Mouse (Mus musculus): ENCODE measurements around the gene Pou6f2.
A peak's percentile ranks its signal among the peaks of the same experiment; 100 is the strongest.

Pou6f2 gene

GRCm38 (mm10) chr13:18218566-18219234 lies 178.8 kb downstream of the Pou6f2 start:
- DNase-seq (ENCODE audit: low spot score in 2 of 2) = peak in 1 of 2 experiments; percentile 10

GRCm38 (mm10) chr13:18211242-18211641 lies 186.2 kb downstream of the Pou6f2 start:
- no peak for DNase-seq (ENCODE audit: low spot score in 2 of 2)

DNA sequence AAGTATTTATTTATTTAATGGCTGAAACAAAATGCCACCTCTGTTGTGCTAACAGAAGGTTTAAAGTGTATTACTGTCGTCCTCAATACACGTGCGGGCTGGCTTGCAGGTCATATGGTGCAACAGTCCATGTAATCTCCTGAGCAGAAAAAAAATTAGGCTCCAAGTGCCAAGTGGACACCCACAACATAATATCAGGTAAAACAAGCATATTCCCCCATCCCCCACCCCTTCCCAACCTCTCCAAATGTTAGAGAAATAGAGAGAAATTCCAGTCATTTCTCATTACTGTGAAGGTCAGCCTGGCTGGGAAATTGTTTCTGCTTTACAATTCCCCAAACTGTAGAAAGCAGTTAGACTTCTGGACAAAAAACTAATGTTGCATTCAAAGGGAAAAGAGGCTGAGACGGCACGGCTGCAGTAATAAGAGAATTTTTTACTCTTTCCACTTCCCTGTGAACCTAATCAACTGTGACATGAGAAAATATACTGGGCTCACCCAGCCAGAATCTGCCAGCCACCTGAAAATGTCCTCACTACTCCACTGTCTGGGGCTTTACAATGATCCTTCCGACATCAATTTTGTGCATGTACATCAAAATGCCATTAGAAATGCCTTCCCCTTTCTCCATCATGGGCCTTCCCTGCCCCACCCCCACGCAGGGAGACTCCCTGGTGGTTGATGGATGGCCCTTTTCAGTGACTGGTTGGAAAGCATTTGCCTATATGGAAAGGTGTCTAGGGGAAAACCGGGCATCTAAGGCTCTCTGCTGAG lies 192.8 kb downstream of the Pou6f2 start:
- DNase-seq (ENCODE audit: low spot score in 2 of 2) = no peak

DNA sequence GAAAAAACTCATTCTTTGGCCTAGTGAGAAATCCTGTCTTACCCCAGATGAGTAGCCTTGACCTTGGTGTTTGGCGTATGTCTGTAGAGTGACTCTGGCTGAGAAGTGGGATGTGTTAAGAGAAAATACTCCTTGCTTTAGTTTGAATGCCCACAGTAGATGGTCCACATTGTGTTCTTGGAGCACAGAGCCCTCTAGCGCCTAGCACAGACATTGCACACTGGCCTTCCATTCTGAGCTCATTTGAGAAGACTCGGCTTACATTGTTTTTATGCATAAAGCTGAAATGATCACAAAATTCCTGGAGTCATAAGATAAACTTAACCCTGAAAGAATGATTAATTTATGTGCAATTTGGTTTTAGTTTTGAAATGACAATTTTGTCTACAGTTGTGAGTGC lies 223.5 kb downstream of the Pou6f2 start:
- peak in 1 of 2 experiments; percentile 20 for DNase-seq (ENCODE audit: low spot score in 2 of 2)

DNA sequence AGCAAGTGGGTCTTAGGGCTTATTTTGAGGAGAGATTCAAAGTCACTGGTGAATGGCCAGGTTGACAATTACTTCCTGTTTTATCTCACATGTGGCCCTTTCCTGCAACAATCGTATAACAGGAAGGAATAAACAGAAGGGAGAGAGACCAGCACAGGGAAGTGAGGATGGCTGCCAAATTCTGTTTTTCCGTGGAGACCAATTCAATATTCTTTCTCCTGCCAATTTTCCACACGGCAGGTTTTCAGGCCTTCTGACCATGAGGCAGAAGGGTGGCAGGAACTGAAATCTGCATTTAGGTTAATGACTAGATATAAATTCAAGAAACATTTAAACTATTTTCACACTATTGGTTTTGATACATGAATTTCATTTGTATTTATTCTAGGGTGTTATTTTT lies 224.5 kb downstream of the Pou6f2 start:
- no peak for DNase-seq (ENCODE audit: low spot score in 2 of 2)

DNA sequence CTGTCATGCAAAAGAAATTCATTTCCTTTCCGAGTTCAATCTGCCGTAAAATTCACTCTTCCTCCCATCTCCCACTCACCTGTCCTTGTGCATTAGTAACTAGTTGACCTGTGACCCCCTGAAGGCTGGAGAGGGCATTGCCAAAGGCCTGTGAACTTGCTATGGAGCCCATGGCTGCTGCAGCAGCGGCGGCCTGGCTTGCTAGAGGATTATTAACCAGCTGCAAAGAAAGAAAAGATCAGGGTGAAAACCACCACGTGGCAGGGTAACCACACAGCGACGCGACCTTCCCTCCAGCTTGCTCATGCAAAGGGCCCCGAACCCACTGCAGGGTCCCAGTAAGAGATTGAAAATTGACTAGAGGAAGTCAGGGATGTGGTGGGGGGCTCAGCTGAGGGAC lies 225.2 kb downstream of the Pou6f2 start:
- DNase-seq (ENCODE audit: low spot score in 2 of 2) = no peak

GRCm38 (mm10) chr13:18164182-18164581 lies 233.3 kb downstream of the Pou6f2 start:
- DNase-seq (ENCODE audit: low spot score in 2 of 2) = no peak

GRCm38 (mm10) chr13:18160566-18160965 lies 236.9 kb downstream of the Pou6f2 start:
- no peak for DNase-seq (ENCODE audit: low spot score in 2 of 2)

DNA sequence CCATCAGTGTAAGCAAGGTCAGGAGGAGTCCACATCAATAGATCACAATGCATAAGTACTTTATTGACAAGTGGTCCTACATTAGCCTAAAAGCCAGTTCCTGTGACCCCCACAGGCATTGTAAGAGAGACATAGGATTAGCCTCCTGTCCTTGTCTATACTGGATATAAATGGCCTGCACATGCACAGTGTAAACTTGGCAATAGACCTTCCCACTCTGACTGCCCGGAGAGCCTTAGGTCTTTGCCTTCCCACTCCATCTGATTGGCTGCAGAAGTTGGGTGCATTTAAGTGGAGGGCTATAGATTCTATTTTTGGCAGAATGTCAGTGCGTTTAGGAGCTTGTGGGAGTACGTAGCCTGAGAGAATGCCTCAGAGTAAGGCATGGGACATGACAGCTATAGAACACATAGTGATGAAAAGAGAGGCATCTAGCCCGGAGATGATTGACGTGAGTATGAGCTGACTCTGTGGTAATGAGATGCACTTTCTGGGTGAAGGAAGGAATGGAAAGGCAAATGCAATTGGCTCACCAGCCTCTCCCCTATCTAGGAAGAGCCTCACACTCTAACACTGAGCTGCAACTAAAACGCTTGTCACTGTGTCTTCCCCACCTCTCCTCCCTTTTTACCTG lies 243.4 kb downstream of the Pou6f2 start:
- DNase-seq (ENCODE audit: low spot score in 2 of 2) = no peak

DNA sequence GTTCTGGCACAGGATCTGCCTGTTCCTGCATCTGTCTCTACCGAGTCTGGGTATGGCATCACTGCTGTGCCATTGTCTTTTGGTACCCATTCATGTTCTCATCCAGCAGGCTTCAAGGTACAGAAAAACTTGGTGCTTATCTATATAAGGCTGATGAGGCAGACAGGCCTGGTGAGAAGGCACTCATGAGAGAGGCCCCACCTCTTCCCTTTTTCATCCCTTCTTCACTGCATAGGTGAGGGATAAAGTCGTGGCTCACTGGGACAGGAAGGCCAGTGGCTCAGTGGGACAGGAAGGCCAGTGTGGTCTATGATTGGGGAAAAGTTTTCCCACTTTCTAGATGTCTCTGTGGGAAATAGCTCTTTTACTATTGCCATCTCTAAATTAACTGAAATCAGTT lies 263.8 kb downstream of the Pou6f2 start:
- DNase-seq (ENCODE audit: low spot score in 2 of 2) = no peak

DNA sequence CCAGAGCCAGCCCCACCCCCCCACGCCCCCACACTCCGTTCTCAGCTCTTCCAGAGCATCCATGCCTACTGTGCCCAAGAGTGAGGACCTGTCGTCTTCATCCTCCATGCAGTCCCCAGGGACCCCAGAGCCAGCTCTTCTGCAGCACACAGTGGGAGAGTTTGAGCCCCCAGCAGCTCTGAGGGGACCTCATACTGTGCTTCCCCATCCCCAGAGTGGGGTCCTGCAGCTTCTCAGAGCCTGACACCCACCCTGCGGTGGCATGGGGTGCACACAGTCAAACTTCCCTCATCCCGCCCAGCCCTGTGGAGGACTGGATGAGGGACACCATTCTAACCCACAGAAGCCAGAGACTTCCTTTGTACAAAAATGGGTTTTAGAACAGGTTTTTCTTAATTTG lies 264.3 kb downstream of the Pou6f2 start:
- DNase-seq (ENCODE audit: low spot score in 2 of 2) = no peak

DNA sequence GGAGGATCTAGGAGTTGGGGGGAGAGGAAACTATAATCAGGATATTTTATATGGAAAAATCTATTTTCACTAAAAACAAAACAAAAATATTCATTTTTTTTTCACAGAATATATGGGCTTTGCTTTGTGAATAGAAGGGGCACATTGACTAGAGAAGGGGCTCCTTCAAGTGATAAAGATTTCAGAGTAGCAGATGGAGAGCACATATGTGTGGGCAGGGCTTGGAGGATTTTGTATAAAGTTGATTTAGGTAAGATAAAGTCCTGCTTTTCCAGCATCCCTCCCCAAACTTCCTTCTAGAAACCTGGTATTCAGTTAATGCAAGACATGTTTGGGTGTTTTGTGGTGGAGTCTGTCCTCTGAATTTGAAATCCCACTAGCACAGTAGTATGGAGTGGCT lies 266.2 kb downstream of the Pou6f2 start:
- no peak for DNase-seq (ENCODE audit: low spot score in 2 of 2)

DNA sequence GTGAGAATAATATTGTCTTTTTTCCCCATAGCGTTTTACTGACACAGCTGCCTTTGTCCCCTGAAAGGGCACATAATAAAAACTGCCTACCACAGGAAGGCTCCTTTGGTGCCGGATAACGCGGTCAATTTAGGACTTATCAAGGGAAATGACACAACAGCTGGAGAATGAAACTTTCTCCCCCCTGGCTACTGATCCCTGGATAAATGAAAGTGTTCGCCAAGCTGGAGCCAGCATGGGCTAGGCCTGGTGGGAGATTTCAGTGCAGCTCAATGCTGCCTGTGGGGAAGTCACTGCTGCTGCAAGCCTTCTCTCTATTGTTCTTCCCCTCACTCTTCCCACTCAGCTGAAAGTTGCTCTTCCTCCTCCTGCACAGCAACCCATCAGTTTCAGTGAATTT lies 267.8 kb downstream of the Pou6f2 start:
- DNase-seq (ENCODE audit: low spot score in 2 of 2) = no peak

- DNase-seq (ENCODE audit: low spot score in 2 of 2) = no peak
Measured at GRCm38 (mm10) chr13:18128826-18129225, 268.7 kb downstream of the Pou6f2 start.

GRCm38 (mm10) chr13:18128053-18128452 lies 269.4 kb downstream of the Pou6f2 start:
- DNase-seq (ENCODE audit: low spot score in 2 of 2) = no peak

DNA sequence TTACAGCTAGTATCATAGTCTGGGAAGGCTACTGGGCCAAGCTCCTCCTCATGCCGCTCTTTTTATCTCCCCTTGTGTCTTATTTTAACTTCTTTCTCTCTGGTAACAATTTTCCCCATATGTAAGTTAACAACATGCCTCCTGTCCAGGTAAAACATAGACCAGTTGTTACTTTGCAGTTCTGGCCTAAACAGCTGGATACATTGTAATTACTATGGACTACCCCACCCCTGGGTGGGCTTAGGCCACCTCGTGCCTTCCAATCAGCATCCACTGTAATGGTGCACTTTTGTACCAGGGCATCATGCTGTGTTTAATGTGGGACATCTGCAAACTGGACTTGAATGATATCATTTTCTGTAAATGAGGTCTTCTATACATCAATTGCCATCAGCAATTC lies 271.4 kb downstream of the Pou6f2 start:
- no peak for DNase-seq (ENCODE audit: low spot score in 2 of 2)

DNA sequence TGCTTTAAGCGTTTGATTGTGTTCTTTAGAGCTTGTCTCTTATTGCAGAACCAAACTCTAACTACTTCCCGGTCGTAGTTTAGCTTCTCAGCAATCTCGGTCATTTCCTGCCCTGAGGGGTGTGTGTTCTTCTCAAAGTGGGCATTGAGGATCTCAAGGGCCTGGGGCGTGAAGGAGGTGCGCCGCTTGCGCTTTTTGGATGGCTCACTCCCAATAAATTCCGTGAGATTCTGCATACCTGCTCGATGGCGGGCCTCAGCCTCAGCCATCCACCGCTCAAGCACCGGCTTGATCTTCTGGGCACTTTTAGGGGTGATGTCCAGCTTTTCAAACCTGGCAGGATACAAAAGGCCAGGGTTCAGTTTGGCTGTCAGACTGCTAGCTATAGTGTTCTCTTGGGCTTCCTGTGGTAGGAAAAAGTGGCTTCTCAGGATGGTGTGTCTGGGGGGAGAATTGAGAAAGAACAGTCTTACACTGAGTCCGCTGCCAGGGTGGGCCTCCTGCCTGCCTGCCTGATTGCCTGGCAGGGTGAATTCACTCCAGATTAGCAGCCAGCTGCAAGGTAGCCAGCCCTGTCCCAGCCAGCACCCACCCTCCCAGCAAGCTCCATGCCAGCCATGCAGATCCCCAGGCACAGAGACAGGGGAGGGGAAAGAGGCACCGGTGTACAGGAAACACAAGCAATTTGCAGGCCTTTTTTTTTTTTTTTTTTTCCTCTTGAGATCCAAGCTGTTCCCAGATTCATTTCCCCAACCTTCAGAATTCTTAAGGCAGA lies 272.1 kb downstream of the Pou6f2 start:
- DNase-seq (ENCODE audit: low spot score in 2 of 2) = no peak

- DNase-seq (ENCODE audit: low spot score in 2 of 2) = peak; percentile 25 to 44
Measured at GRCm38 (mm10) chr13:18124368-18124767, 273.1 kb downstream of the Pou6f2 start.

- no peak for DNase-seq (ENCODE audit: low spot score in 2 of 2)
Measured at GRCm38 (mm10) chr13:18120406-18120805, 277.1 kb downstream of the Pou6f2 start.

GRCm38 (mm10) chr13:18081443-18082119 lies 315.9 kb downstream of the Pou6f2 start:
- DNase-seq (ENCODE audit: low spot score in 2 of 2) = no peak
